Mouse (Mus musculus) thymus, adult 18-20 months (tissue): ENCODE measurements around the gene Gm14419.
"Not testable (repeated sequence)": the region's sequence is repeated elsewhere in the genome, so short reads cannot be mapped to it uniquely, and the experiment has no call there.

Source experiments
- DNase-seq, 2 experiments: peaks; one replicate each; pipeline ENCODE4 v3.0.0; 2022; ENCODE audit warnings: mixed read lengths in 2 of 2

The Gm14419 gene

DNA sequence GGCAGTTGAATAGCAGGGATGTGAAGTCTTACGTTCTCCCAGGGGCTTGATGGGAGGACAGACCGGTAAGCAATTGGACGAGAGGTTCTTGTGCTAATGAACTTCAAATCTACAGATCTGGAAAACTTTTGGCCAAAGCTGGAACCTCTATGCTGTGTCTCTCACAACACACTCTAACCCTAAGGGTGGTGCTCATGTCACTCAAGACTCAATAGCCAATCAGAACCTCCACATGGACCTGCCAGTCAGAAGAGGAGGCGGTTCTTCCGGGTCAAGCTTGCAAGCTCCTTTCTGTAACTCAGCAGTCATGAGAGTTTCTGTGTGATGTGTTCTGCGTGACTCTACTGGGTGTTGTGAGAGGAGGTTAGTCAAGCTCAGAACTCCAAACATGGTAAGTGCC lies at the start of gene Gm14419:
Gene Gm14419 (plus strand): TSS at position 301 of the 400 bp plus-strand sequence.
- DNase-seq, result not testable (repeated sequence)
